Mouse (Mus musculus) forebrain, embryonic 15.5 days (tissue): ENCODE data around the gene Nqo1. TPM values are rescaled to one million over a fixed set of nuclear protein-coding genes. Genes with fewer than 3 reads are reported as not detected.

Source experiments
- ATAC-seq: fragments of 200-750 bp; cut with Nextera tagmentation; replicated peaks from 2 replicates; pipeline ENCODE4 v1.8.0; 2017; ENCODE audit warnings: mild to moderate bottlenecking, moderate TSS enrichment, moderate library complexity
- H3K27ac ChIP-seq: fragments of 300-500 bp; sonication (generic); replicated peaks from 2 replicates; pipeline ENCODE4 v1.5.1; 2015; ENCODE audit warnings: mild to moderate bottlenecking, inconsistent platforms
- H3K27me3 ChIP-seq: fragments of 300-500 bp; sonication (generic); 2 replicates; pipeline ENCODE4 v1.6.1; 2015; ENCODE audit warnings: inconsistent platforms
- H3K36me3 ChIP-seq: fragments of 300-500 bp; sonication (generic); 2 replicates; pipeline ENCODE4 v1.6.1; 2015; ENCODE audit warnings: mild to moderate bottlenecking, inconsistent platforms
- H3K4me1 ChIP-seq: fragments of 300-500 bp; sonication (generic); 2 replicates; pipeline ENCODE4 v1.6.1; 2015; ENCODE audit warnings: inconsistent platforms
- H3K4me2 ChIP-seq: fragments of 300-500 bp; sonication (generic); replicated peaks from 2 replicates; pipeline ENCODE4 v1.6.1; 2015; ENCODE audit warnings: mild to moderate bottlenecking, inconsistent platforms
- H3K4me3 ChIP-seq: fragments of 300-500 bp; sonication (generic); 2 replicates; pipeline ENCODE4 v1.5.1; 2015; ENCODE audit warnings: mild to moderate bottlenecking, inconsistent platforms
- H3K9ac ChIP-seq: fragments of 300-500 bp; sonication (generic); replicated peaks from 2 replicates; pipeline ENCODE4 v1.6.1; 2015; ENCODE audit warnings: mild to moderate bottlenecking, inconsistent platforms
- H3K9me3 ChIP-seq: fragments of 300-500 bp; sonication (generic); 2 replicates; pipeline ENCODE4 v1.6.1; 2016; ENCODE audit warnings: inconsistent platforms
- WGBS: fragments of 180-500 bp; shearing (Covaris S2); methylation state at CpG from one replicate; pipeline ENCODE4 v1.1.7; 2015; ENCODE audit warnings: mixed read lengths; 5-methylcytosine and 5-hydroxymethylcytosine counted together
- polyA plus RNA-seq: library from polyadenylated mRNA; unstranded; fragments of >200 nt; fragmentation: Nextera tagmentation; extraction: Ambion mirVana; gene quantifications from 2 replicates; pipeline ENCODE4 v1.2.1, GENCODE M21; 2015

The Nqo1 gene
- 3.9 and 4.0 TPM in 2 replicates for polyA plus RNA-seq

- Histone ChIP-seq H3K4me1 (peaks cover 19% of the 10 kb centered on the region), H3K9me3 (no peaks in the 10 kb centered on the region), H3K36me3 (no peaks in the 10 kb centered on the region), H3K27ac (no peak within 1 kb of the TSS; the same call in 1 of the 2 replicates), H3K4me3 (peak within 1 kb of the TSS; percentile 38), H3K9ac (peak within 1 kb of the TSS; percentile 32), H3K27me3 (no peaks in the 10 kb centered on the region), H3K4me2 (peak within 1 kb of the TSS; percentile 63)
- peak; percentile 97 for ATAC-seq
- WGBS: 13% methylated on average over 22 of the region's 22 CpGs
Measured at GRCm38 (mm10) chr8:107403038-107403781, at the start of gene Nqo1. Gene Nqo1, minus strand, starts transcription at chr8:107403206.

GRCm38 (mm10) chr8:107451414-107452066 lies 48.5 kb upstream of the Nqo1 start:
- Histone ChIP-seq H3K27ac (peak overlapping the region; percentile 36), H3K4me3 (no peak overlapping the region), H3K4me2 (no peak overlapping the region), H3K4me1 (peaks cover 13% of the 10 kb centered on the region; the same call in 1 of the 2 replicates), H3K9me3 (no peaks in the 10 kb centered on the region), H3K36me3 (no peaks in the 10 kb centered on the region; the same call in 1 of the 2 replicates), H3K9ac (no peak overlapping the region), H3K27me3 (no peaks in the 10 kb centered on the region)
- WGBS: 75% methylated on average over 13 of the region's 13 CpGs
- ATAC-seq: no peak; the same call in 1 of the 2 replicates

- H3K4me3 ChIP-seq: no peak overlapping the region
- H3K9ac ChIP-seq: no peak overlapping the region
- no peaks in the 10 kb centered on the region for H3K36me3 ChIP-seq
- no peak overlapping the region for H3K27ac ChIP-seq
- no peak overlapping the region for H3K4me2 ChIP-seq
- 79% methylated on average over 6 of the region's 6 CpGs for WGBS
- H3K9me3 ChIP-seq: no peaks in the 10 kb centered on the region
- H3K4me1 ChIP-seq: peaks cover 13% of the 10 kb centered on the region; the same call in 1 of the 2 replicates
- no peak for ATAC-seq
- no peaks in the 10 kb centered on the region for H3K27me3 ChIP-seq
Measured at GRCm38 (mm10) chr8:107449655-107450054, 46.6 kb upstream of the Nqo1 start.

- H3K9ac ChIP-seq: no peak overlapping the region
- no peak overlapping the region for H3K4me3 ChIP-seq
- no peaks in the 10 kb centered on the region for H3K36me3 ChIP-seq
- WGBS: 35% methylated on average over 8 of the region's 8 CpGs
- no peak for ATAC-seq
- peaks cover 13% of the 10 kb centered on the region; the same call in 1 of the 2 replicates for H3K4me1 ChIP-seq
- no peak overlapping the region for H3K27ac ChIP-seq
- no peaks in the 10 kb centered on the region for H3K27me3 ChIP-seq
- no peak overlapping the region for H3K4me2 ChIP-seq
- no peaks in the 10 kb centered on the region for H3K9me3 ChIP-seq
Measured at GRCm38 (mm10) chr8:107449130-107449529, 46.1 kb upstream of the Nqo1 start.

GRCm38 (mm10) chr8:107448382-107448889 lies 45.4 kb upstream of the Nqo1 start:
- Histone ChIP-seq H3K4me2 (no peak overlapping the region), H3K4me3 (no peak overlapping the region), H3K27ac (no peak overlapping the region), H3K9ac (no peak overlapping the region), H3K4me1 (peaks cover 13% of the 10 kb centered on the region; the same call in 1 of the 2 replicates), H3K36me3 (no peaks in the 10 kb centered on the region), H3K9me3 (no peaks in the 10 kb centered on the region), H3K27me3 (no peaks in the 10 kb centered on the region)
- WGBS: 45% methylated on average over 4 of the region's 4 CpGs
- ATAC-seq: no peak

- Histone ChIP-seq H3K4me1 (peaks cover 13% of the 10 kb centered on the region; the same call in 1 of the 2 replicates), H3K9me3 (no peaks in the 10 kb centered on the region), H3K9ac (no peak overlapping the region), H3K4me2 (no peak overlapping the region), H3K27me3 (no peaks in the 10 kb centered on the region), H3K4me3 (no peak overlapping the region), H3K27ac (no peak overlapping the region), H3K36me3 (no peaks in the 10 kb centered on the region)
- no peak for ATAC-seq
Measured at GRCm38 (mm10) chr8:107447713-107448112, 44.7 kb upstream of the Nqo1 start.

- peaks cover 13% of the 10 kb centered on the region; the same call in 1 of the 2 replicates for H3K4me1 ChIP-seq
- ATAC-seq: no peak
- no peak overlapping the region for H3K9ac ChIP-seq
- no peaks in the 10 kb centered on the region for H3K27me3 ChIP-seq
- 51% methylated on average over 3 of the region's 3 CpGs for WGBS
- H3K4me3 ChIP-seq: no peak overlapping the region
- no peak overlapping the region for H3K27ac ChIP-seq
- H3K36me3 ChIP-seq: no peaks in the 10 kb centered on the region
- no peaks in the 10 kb centered on the region for H3K9me3 ChIP-seq
- H3K4me2 ChIP-seq: no peak overlapping the region
Measured at GRCm38 (mm10) chr8:107444626-107445025, 41.6 kb upstream of the Nqo1 start.

- H3K9ac ChIP-seq: no peak overlapping the region
- ATAC-seq: no peak
- no peak overlapping the region for H3K4me2 ChIP-seq
- H3K4me1 ChIP-seq: peaks cover 12% of the 10 kb centered on the region
- H3K36me3 ChIP-seq: no peaks in the 10 kb centered on the region
- no peak overlapping the region for H3K27ac ChIP-seq
- H3K9me3 ChIP-seq: no peaks in the 10 kb centered on the region
- H3K27me3 ChIP-seq: no peaks in the 10 kb centered on the region
- 80% methylated on average over 3 of the region's 3 CpGs for WGBS
- H3K4me3 ChIP-seq: no peak overlapping the region
Measured at GRCm38 (mm10) chr8:107439880-107440625, 37.0 kb upstream of the Nqo1 start.

- no peak overlapping the region for H3K9ac ChIP-seq
- 77% methylated on average over 2 of the region's 2 CpGs for WGBS
- no peak overlapping the region for H3K4me3 ChIP-seq
- no peak overlapping the region for H3K4me2 ChIP-seq
- no peak for ATAC-seq
- H3K27me3 ChIP-seq: no peaks in the 10 kb centered on the region
- H3K9me3 ChIP-seq: no peaks in the 10 kb centered on the region
- no peaks in the 10 kb centered on the region for H3K36me3 ChIP-seq
- H3K27ac ChIP-seq: no peak overlapping the region
- peaks cover 12% of the 10 kb centered on the region for H3K4me1 ChIP-seq
Measured at GRCm38 (mm10) chr8:107437711-107438110, 34.7 kb upstream of the Nqo1 start.

GRCm38 (mm10) chr8:107436841-107437421 lies 33.9 kb upstream of the Nqo1 start:
- Histone ChIP-seq H3K4me2 (peak overlapping the region; percentile 61), H3K27me3 (no peaks in the 10 kb centered on the region), H3K27ac (peak overlapping the region; percentile 77), H3K9me3 (no peaks in the 10 kb centered on the region), H3K4me3 (peak overlapping the region; percentile 90), H3K36me3 (no peaks in the 10 kb centered on the region), H3K4me1 (peaks cover 12% of the 10 kb centered on the region), H3K9ac (peak overlapping the region; percentile 90)
- WGBS: 10% methylated on average over 16 of the region's 16 CpGs
- ATAC-seq: peak; percentile 41

- H3K9ac ChIP-seq: peak within 1 kb of the TSS; percentile 90
- H3K4me3 ChIP-seq: peak within 1 kb of the TSS; percentile 90
- H3K4me1 ChIP-seq: peaks cover 12% of the 10 kb centered on the region
- peak within 1 kb of the TSS; percentile 61 for H3K4me2 ChIP-seq
- 1% methylated on average over 64 of the region's 81 CpGs for WGBS
- no peaks in the 10 kb centered on the region for H3K9me3 ChIP-seq
- no peaks in the 10 kb centered on the region for H3K27me3 ChIP-seq
- H3K27ac ChIP-seq: peak within 1 kb of the TSS; percentile 77
- peak; percentile 90 for ATAC-seq
- no peaks in the 10 kb centered on the region for H3K36me3 ChIP-seq
Measured at GRCm38 (mm10) chr8:107435962-107436831, 33.2 kb upstream of the Nqo1 start, which contains the start of gene Wwp2. Gene Wwp2, plus strand, starts transcription at chr8:107436365.
